Mouse (Mus musculus) hindbrain, embryonic 11.5 days (tissue): ENCODE data around the gene Slc13a1. TPM values are rescaled to one million over a fixed set of nuclear protein-coding genes. Genes with fewer than 3 reads are reported as not detected.

Experiments
- ATAC-seq: fragments of 200-750 bp; cut with Nextera tagmentation; 2 replicates; pipeline ENCODE4 v1.8.0; 2017; ENCODE audit warnings: mild to moderate bottlenecking, moderate TSS enrichment, moderate library complexity; ENCODE audit not compliant: low FRiP score
- DNase-seq: peaks from one replicate; pipeline ENCODE4 v3.0.0-alpha.2; 2015; ENCODE audit warnings: low spot score
- H3K27ac ChIP-seq: fragments of 300-500 bp; sonication (generic); 2 replicates; pipeline ENCODE4 v1.5.1; 2014; ENCODE audit warnings: mild to moderate bottlenecking, low read depth, low read length
- H3K27me3 ChIP-seq: fragments of 300-500 bp; sonication (generic); 2 replicates; pipeline ENCODE4 v1.6.1; 2014; ENCODE audit warnings: mild to moderate bottlenecking, low read length, moderate library complexity, mixed read lengths; ENCODE audit not compliant: control insufficient read depth, insufficient read depth
- H3K36me3 ChIP-seq: fragments of 300-500 bp; sonication (generic); 2 replicates; pipeline ENCODE4 v1.6.1; 2014; ENCODE audit warnings: mild to moderate bottlenecking, low read length, moderate library complexity, mixed read lengths; ENCODE audit not compliant: control insufficient read depth, insufficient read depth
- H3K4me1 ChIP-seq: fragments of 300-500 bp; sonication (generic); replicated peaks from 2 replicates; pipeline ENCODE4 v1.6.1; 2014; ENCODE audit warnings: low read length, mixed read lengths; ENCODE audit not compliant: control insufficient read depth, insufficient read depth
- H3K4me2 ChIP-seq: fragments of 300-500 bp; sonication (generic); replicated peaks from 2 replicates; pipeline ENCODE4 v1.6.1; 2014; ENCODE audit warnings: mild to moderate bottlenecking, low read depth, low read length
- H3K4me3 ChIP-seq: fragments of 300-500 bp; sonication (generic); 2 replicates; pipeline ENCODE4 v1.5.1; 2014; ENCODE audit warnings: low read depth, low read length
- H3K9ac ChIP-seq: fragments of 300-500 bp; sonication (generic); 2 replicates; pipeline ENCODE4 v1.6.1; 2014; ENCODE audit warnings: low read depth, low read length
- H3K9me3 ChIP-seq: fragments of 300-500 bp; sonication (generic); 2 replicates; pipeline ENCODE4 v1.6.1; 2016; ENCODE audit warnings: low read length; ENCODE audit not compliant: control insufficient read depth
- WGBS: fragments of 180-500 bp; shearing (Covaris S2); extraction: QIAGEN DNeasy Blood & Tissue Kit; methylation state at CpG from one replicate; pipeline ENCODE4 v1.1.7; 2014; 5-methylcytosine and 5-hydroxymethylcytosine counted together
- polyA plus RNA-seq: library from polyadenylated mRNA; unstranded; fragments of >200 nt; fragmentation: Nextera tagmentation; extraction: Ambion mirVana; gene quantifications from 2 replicates; pipeline ENCODE4 v1.2.1, GENCODE M21; 2014

Gene Slc13a1
- polyA plus RNA-seq, 1 experiment from 2014 or later: 0.25 TPM

GRCm38 (mm10) chr6:24173951-24174350, 6.1 kb upstream of the Slc13a1 start:
- ATAC-seq (no peak), DNase-seq (no peak)
- H3K36me3 ChIP-seq: no peaks in the 10 kb centered on the region
- H3K4me1 ChIP-seq: no peaks in the 10 kb centered on the region
- H3K27ac ChIP-seq: no peak overlapping the region
- H3K9ac ChIP-seq: no peak overlapping the region
- H3K4me3 ChIP-seq: no peak overlapping the region
- H3K27me3 ChIP-seq: no peaks in the 10 kb centered on the region
- no peak overlapping the region for H3K4me2 ChIP-seq
- no peaks in the 10 kb centered on the region for H3K9me3 ChIP-seq

GRCm38 (mm10) chr6:24172736-24173135, 4.8 kb upstream of the Slc13a1 start:
- Histone ChIP-seq H3K4me1 (no peaks in the 10 kb centered on the region), H3K4me2 (no peak overlapping the region), H3K27me3 (no peaks in the 10 kb centered on the region), H3K27ac (no peak overlapping the region), H3K4me3 (no peak overlapping the region), H3K9ac (no peak overlapping the region), H3K36me3 (no peaks in the 10 kb centered on the region), H3K9me3 (no peaks in the 10 kb centered on the region)
- WGBS: 57% methylated on average over 2 of the region's 2 CpGs
- ATAC-seq (0 out of 2 replicates have a peak, but pooled peaks have one; percentile 30), DNase-seq (no peak)

GRCm38 (mm10) chr6:24166772-24167171, 1.1 kb downstream of the Slc13a1 start:
- no peaks in the 10 kb centered on the region for H3K9me3 ChIP-seq
- no peaks in the 10 kb centered on the region for H3K4me1 ChIP-seq
- H3K4me2 ChIP-seq: no peak overlapping the region
- 93% methylated on average over 6 of the region's 6 CpGs for WGBS
- H3K36me3 ChIP-seq: no peaks in the 10 kb centered on the region
- no peaks in the 10 kb centered on the region for H3K27me3 ChIP-seq
- no peak overlapping the region for H3K9ac ChIP-seq
- no peak overlapping the region for H3K27ac ChIP-seq
- DNase-seq (no peak), ATAC-seq (no peak)
- H3K4me3 ChIP-seq: no peak overlapping the region

- Histone ChIP-seq H3K27me3 (no peaks in the 10 kb centered on the region), H3K4me3 (no peak overlapping the region), H3K9ac (no peak overlapping the region), H3K27ac (no peak overlapping the region), H3K4me2 (no peak overlapping the region), H3K4me1 (no peaks in the 10 kb centered on the region), H3K9me3 (no peaks in the 10 kb centered on the region), H3K36me3 (no peaks in the 10 kb centered on the region)
- ATAC-seq: no peak
- 81% methylated on average over 3 of the region's 3 CpGs for WGBS
- no peak for DNase-seq
Measured at GRCm38 (mm10) chr6:24165249-24165648, 2.6 kb downstream of the Slc13a1 start.

GRCm38 (mm10) chr6:24159795-24160194, 8.1 kb downstream of the Slc13a1 start:
- no peaks in the 10 kb centered on the region for H3K36me3 ChIP-seq
- no peaks in the 10 kb centered on the region for H3K9me3 ChIP-seq
- no peak overlapping the region for H3K4me3 ChIP-seq
- no peak overlapping the region for H3K9ac ChIP-seq
- ATAC-seq (no peak), DNase-seq (no peak)
- no peak overlapping the region for H3K27ac ChIP-seq
- no peaks in the 10 kb centered on the region for H3K4me1 ChIP-seq
- no peaks in the 10 kb centered on the region for H3K27me3 ChIP-seq
- 65% methylated on average over 1 of the region's 1 CpGs for WGBS
- no peak overlapping the region for H3K4me2 ChIP-seq

GRCm38 (mm10) chr6:24154901-24155300, 13.0 kb downstream of the Slc13a1 start:
- H3K27ac ChIP-seq: no peak overlapping the region

GRCm38 (mm10) chr6:24132951-24133350, 34.9 kb downstream of the Slc13a1 start:
- 88% methylated on average over 4 of the region's 4 CpGs for WGBS
- no peak for ATAC-seq

More at GRCm38 (mm10) chr6:24154901-24155300, 13.0 kb downstream of the Slc13a1 start:
- ATAC-seq: no peak
- Histone ChIP-seq H3K4me2 (no peak overlapping the region), H3K9me3 (no peaks in the 10 kb centered on the region), H3K27me3 (no peaks in the 10 kb centered on the region), H3K4me3 (no peak overlapping the region), H3K9ac (no peak overlapping the region), H3K36me3 (no peaks in the 10 kb centered on the region), H3K4me1 (no peaks in the 10 kb centered on the region)
- no peak for DNase-seq
- WGBS: 70% methylated on average over 4 of the region's 4 CpGs

GRCm38 (mm10) chr6:24122632-24123031, 45.3 kb downstream of the Slc13a1 start:
- Histone ChIP-seq H3K27ac (no peak overlapping the region), H3K4me3 (no peak overlapping the region), H3K4me1 (no peaks in the 10 kb centered on the region), H3K9ac (no peak overlapping the region), H3K36me3 (no peaks in the 10 kb centered on the region), H3K27me3 (no peaks in the 10 kb centered on the region), H3K9me3 (no peaks in the 10 kb centered on the region), H3K4me2 (no peak overlapping the region)
- ATAC-seq (no peak), DNase-seq (no peak)

More at GRCm38 (mm10) chr6:24132951-24133350, 34.9 kb downstream of the Slc13a1 start:
- H3K27ac ChIP-seq: no peak overlapping the region
- H3K9me3 ChIP-seq: no peaks in the 10 kb centered on the region
- H3K4me1 ChIP-seq: no peaks in the 10 kb centered on the region
- no peaks in the 10 kb centered on the region for H3K27me3 ChIP-seq
- H3K9ac ChIP-seq: no peak overlapping the region
- no peaks in the 10 kb centered on the region for H3K36me3 ChIP-seq
- no peak overlapping the region for H3K4me3 ChIP-seq
- H3K4me2 ChIP-seq: no peak overlapping the region
- DNase-seq: no peak

- H3K4me1 ChIP-seq: no peaks in the 10 kb centered on the region
- no peak overlapping the region for H3K4me3 ChIP-seq
- 91% methylated on average over 8 of the region's 8 CpGs for WGBS
- DNase-seq: no peak
- no peak overlapping the region for H3K9ac ChIP-seq
- no peaks in the 10 kb centered on the region for H3K9me3 ChIP-seq
- H3K4me2 ChIP-seq: no peak overlapping the region
- H3K36me3 ChIP-seq: no peaks in the 10 kb centered on the region
- no peak overlapping the region for H3K27ac ChIP-seq
- no peaks in the 10 kb centered on the region for H3K27me3 ChIP-seq
- ATAC-seq: no peak
Measured at GRCm38 (mm10) chr6:24111614-24112013, 56.3 kb downstream of the Slc13a1 start.
